Mouse (Mus musculus) CH12.LX (cell line): ENCODE data around the gene Dmd. TPM values are rescaled to one million over a fixed set of nuclear protein-coding genes. Genes with fewer than 3 reads are reported as not detected.

Source experiments
- DNase-seq: peaks from one replicate; pipeline ENCODE4 v3.0.0-alpha.2; 2013; ENCODE audit errors: extremely low read depth
- H3K27ac ChIP-seq: 2 replicates; pipeline ENCODE4 v1.5.1; 2012; ENCODE audit warnings: low read depth, mild to moderate bottlenecking, control low read depth, moderate library complexity; ENCODE audit not compliant: insufficient read depth
- H3K27me3 ChIP-seq: replicated peaks from 2 replicates; pipeline ENCODE3; 2012; ENCODE audit warnings: inconsistent platforms
- H3K36me3 ChIP-seq, 2 experiments: replicated peaks in 1 of 2; 2 replicates each; pipeline versions ENCODE3 to v1.6.1; 2012; ENCODE audit warnings: inconsistent platforms in 1 of 2, low read length in 1 of 2, mild to moderate bottlenecking in 1 of 2, mixed read lengths in 1 of 2, moderate library complexity in 1 of 2; ENCODE audit not compliant: control insufficient read depth in 1 of 2, insufficient read depth in 1 of 2
- H3K4me1 ChIP-seq, 2 experiments: 2 replicates each; pipeline ENCODE4 v1.6.1; 2012; ENCODE audit warnings: inconsistent platforms in 1 of 2, moderate library complexity in 1 of 2; ENCODE audit not compliant: insufficient read depth in 2 of 2, control insufficient read depth in 1 of 2
- H3K4me2 ChIP-seq: 2 replicates; pipeline ENCODE4 v1.6.1; 2012; ENCODE audit warnings: low read depth, mild to moderate bottlenecking, control low read depth; ENCODE audit not compliant: poor library complexity, insufficient read depth, severe bottlenecking
- H3K4me3 ChIP-seq, 3 experiments: fragments of 150-350 bp in 1 of 3; sonication (generic) in 1 of 3; replicated peaks in 1 of 3; 2 replicates each; pipeline versions ENCODE3 to v1.5.1; 2011 to 2012; ENCODE audit warnings: low read depth in 2 of 3, low read length in 2 of 3, mild to moderate bottlenecking in 2 of 3, moderate library complexity in 2 of 3, control low read depth in 1 of 3, improper control_type of control experiment in 1 of 3, inconsistent platforms in 1 of 3, mixed read lengths in 1 of 3; ENCODE audit not compliant: poor library complexity in 1 of 3
- H3K79me2 ChIP-seq: replicated peaks from 2 replicates; pipeline ENCODE4 v1.6.1; 2012; ENCODE audit warnings: mild to moderate bottlenecking, moderate library complexity; ENCODE audit not compliant: control insufficient read depth, poor library complexity, insufficient read depth, severe bottlenecking; ENCODE audit errors: extremely low read depth
- H3K9ac ChIP-seq: 2 replicates; pipeline ENCODE4 v1.6.1; 2012; ENCODE audit warnings: low read depth, mild to moderate bottlenecking, control low read depth, moderate library complexity; ENCODE audit not compliant: insufficient read depth
- H3K9me3 ChIP-seq: replicated peaks from 2 replicates; pipeline ENCODE3; 2012; ENCODE audit warnings: low read length, inconsistent platforms, mixed read lengths
- BHLHE40 ChIP-seq: IDR thresholded peaks from 2 replicates; pipeline ENCODE4 v1.6.1; 2011; ENCODE audit warnings: mild to moderate bottlenecking, low read depth, low read length, improper control_type of control experiment
- CHD1 ChIP-seq: IDR thresholded peaks from 2 replicates; pipeline ENCODE4 v1.6.1; 2012; ENCODE audit warnings: low read depth, low read length, improper control_type of control experiment, inconsistent platforms
- CTCF ChIP-seq, 2 experiments: IDR thresholded peaks in 1 of 2; conservative IDR thresholded peaks in 1 of 2; 2 replicates each; pipeline ENCODE4 v1.5.1; 2011 to 2012; ENCODE audit warnings: low read depth in 2 of 2, low read length in 2 of 2, improper control_type of control experiment in 1 of 2, inconsistent platforms in 1 of 2, mild to moderate bottlenecking in 1 of 2, moderate library complexity in 1 of 2
- E2F4 ChIP-seq: IDR thresholded peaks from 2 replicates; pipeline ENCODE4 v1.6.1; 2011; ENCODE audit warnings: low read depth, low read length, improper control_type of control experiment; ENCODE audit not compliant: insufficient replicate concordance
- ELF1 ChIP-seq: IDR thresholded peaks from 2 replicates; pipeline ENCODE4 v1.6.1; 2014; ENCODE audit warnings: low read depth, mild to moderate bottlenecking, inconsistent platforms, low read length, improper control_type of control experiment
- ETS1 ChIP-seq: conservative IDR thresholded peaks from 2 replicates; pipeline ENCODE4 v1.6.1; 2012; ENCODE audit warnings: low read depth, mild to moderate bottlenecking, inconsistent platforms, low read length, improper control_type of control experiment, moderate library complexity
- HCFC1 ChIP-seq: IDR thresholded peaks from 2 replicates; pipeline ENCODE4 v1.6.1; 2012; ENCODE audit warnings: low read depth, mild to moderate bottlenecking, inconsistent platforms, low read length, improper control_type of control experiment
- IRF4 ChIP-seq: IDR thresholded peaks from 2 replicates; pipeline ENCODE4 v1.6.1; 2014; ENCODE audit warnings: low read depth, mild to moderate bottlenecking, inconsistent platforms, low read length, improper control_type of control experiment
- JUN ChIP-seq: IDR thresholded peaks from 2 replicates; pipeline ENCODE4 v1.6.1; 2011; ENCODE audit warnings: low read depth, mild to moderate bottlenecking, low read length, improper control_type of control experiment, moderate library complexity; ENCODE audit not compliant: insufficient read depth
- JUND ChIP-seq: conservative IDR thresholded peaks from 2 replicates; pipeline ENCODE4 v1.6.1; 2011; ENCODE audit warnings: low read depth, low read length, improper control_type of control experiment
- MAZ ChIP-seq: IDR thresholded peaks from 2 replicates; pipeline ENCODE4 v1.6.1; 2012; ENCODE audit warnings: low read depth, mild to moderate bottlenecking, inconsistent platforms, low read length, improper control_type of control experiment, moderate library complexity
- MXI1 ChIP-seq: IDR thresholded peaks from 2 replicates; pipeline ENCODE4 v1.6.1; 2011; ENCODE audit warnings: mild to moderate bottlenecking, low read depth, low read length, improper control_type of control experiment
- MYC ChIP-seq: IDR thresholded peaks from 2 replicates; pipeline ENCODE4 v1.6.1; 2011; ENCODE audit warnings: low read depth, mild to moderate bottlenecking, improper control_type of control experiment, low read length
- NELFE ChIP-seq: IDR thresholded peaks from 2 replicates; pipeline ENCODE4 v1.6.1; 2011; ENCODE audit warnings: low read depth, low read length, improper control_type of control experiment
- NRF1 ChIP-seq: IDR thresholded peaks from 2 replicates; pipeline ENCODE4 v1.6.1; 2014; ENCODE audit warnings: low read depth, mild to moderate bottlenecking, inconsistent platforms, low read length, improper control_type of control experiment, moderate library complexity
- POLR2A ChIP-seq: IDR thresholded peaks from 2 replicates; pipeline ENCODE4 v1.6.1; 2011; ENCODE audit warnings: low read depth, mild to moderate bottlenecking, improper control_type of control experiment, low read length
- POLR2AphosphoS2 ChIP-seq: IDR thresholded peaks from 2 replicates; pipeline ENCODE4 v1.6.1; 2011; ENCODE audit warnings: low read depth, low read length, improper control_type of control experiment
- SIN3A ChIP-seq: IDR thresholded peaks from 2 replicates; pipeline ENCODE4 v1.6.1; 2012; ENCODE audit warnings: low read length, improper control_type of control experiment, inconsistent platforms
- SMC3 ChIP-seq: IDR thresholded peaks from 2 replicates; pipeline ENCODE4 v1.6.1; 2011; ENCODE audit warnings: low read depth, low read length, improper control_type of control experiment
- TCF12 ChIP-seq: IDR thresholded peaks from 2 replicates; pipeline ENCODE4 v1.6.1; 2014; ENCODE audit warnings: low read depth, mild to moderate bottlenecking, inconsistent platforms, low read length, improper control_type of control experiment
- UBTF ChIP-seq: IDR thresholded peaks from 2 replicates; pipeline ENCODE4 v1.6.1; 2012; ENCODE audit warnings: low read depth, mild to moderate bottlenecking, inconsistent platforms, low read length, improper control_type of control experiment, moderate library complexity
- USF1 ChIP-seq: IDR thresholded peaks from 2 replicates; pipeline ENCODE4 v1.6.1; 2014; ENCODE audit warnings: low read depth, mild to moderate bottlenecking, inconsistent platforms, low read length, improper control_type of control experiment
- USF2 ChIP-seq: conservative IDR thresholded peaks from 2 replicates; pipeline ENCODE4 v1.6.1; 2011; ENCODE audit warnings: low read depth, low read length, improper control_type of control experiment
- ZNF384 ChIP-seq: IDR thresholded peaks from 2 replicates; pipeline ENCODE4 v1.6.1; 2012; ENCODE audit warnings: low read depth, low read length, improper control_type of control experiment, inconsistent platforms
- dilution Hi-C: fragments of 300-500 bp; cut with MboI; formaldehyde crosslinking; loops from 2 replicates; pipeline ENCODE4 v1.14.3; 2020; ENCODE audit warnings: low sequenced_read_pairs; ENCODE audit not compliant: extremely low pct_unique_long_range_greater_than_20kb, extremely low pct_ligation_motif_present
- in situ Hi-C: fragments of 300-500 bp; cut with MboI; formaldehyde crosslinking; loops from 3 replicates; pipeline ENCODE4 v1.14.3; 2019; ENCODE audit warnings: low sequenced_read_pairs, low pct_ligation_motif_present, low pct_unique_long_range_greater_than_20kb, mixed read lengths
- polyA plus RNA-seq: library from polyadenylated mRNA; unstranded; fragments of >175 nt; gene quantifications from 2 replicates; pipeline ENCODE4 v1.2.1, GENCODE M21; 2012; ENCODE audit warnings: low read depth; ENCODE audit not compliant: insufficient read length
- total RNA-seq, 2 experiments: library from RNA; depleted of rRNA; stranded (reverse); fragments of 300-350 nt in 1 of 2; fragments of >200 nt in 1 of 2; gene quantifications; 2 replicates each; pipeline ENCODE4 v1.2.3; 2012 to 2014

Gene Dmd
- total and polyA plus RNA-seq, 3 experiments = 0.81 to 2.7 (median 2.1) TPM

DNA sequence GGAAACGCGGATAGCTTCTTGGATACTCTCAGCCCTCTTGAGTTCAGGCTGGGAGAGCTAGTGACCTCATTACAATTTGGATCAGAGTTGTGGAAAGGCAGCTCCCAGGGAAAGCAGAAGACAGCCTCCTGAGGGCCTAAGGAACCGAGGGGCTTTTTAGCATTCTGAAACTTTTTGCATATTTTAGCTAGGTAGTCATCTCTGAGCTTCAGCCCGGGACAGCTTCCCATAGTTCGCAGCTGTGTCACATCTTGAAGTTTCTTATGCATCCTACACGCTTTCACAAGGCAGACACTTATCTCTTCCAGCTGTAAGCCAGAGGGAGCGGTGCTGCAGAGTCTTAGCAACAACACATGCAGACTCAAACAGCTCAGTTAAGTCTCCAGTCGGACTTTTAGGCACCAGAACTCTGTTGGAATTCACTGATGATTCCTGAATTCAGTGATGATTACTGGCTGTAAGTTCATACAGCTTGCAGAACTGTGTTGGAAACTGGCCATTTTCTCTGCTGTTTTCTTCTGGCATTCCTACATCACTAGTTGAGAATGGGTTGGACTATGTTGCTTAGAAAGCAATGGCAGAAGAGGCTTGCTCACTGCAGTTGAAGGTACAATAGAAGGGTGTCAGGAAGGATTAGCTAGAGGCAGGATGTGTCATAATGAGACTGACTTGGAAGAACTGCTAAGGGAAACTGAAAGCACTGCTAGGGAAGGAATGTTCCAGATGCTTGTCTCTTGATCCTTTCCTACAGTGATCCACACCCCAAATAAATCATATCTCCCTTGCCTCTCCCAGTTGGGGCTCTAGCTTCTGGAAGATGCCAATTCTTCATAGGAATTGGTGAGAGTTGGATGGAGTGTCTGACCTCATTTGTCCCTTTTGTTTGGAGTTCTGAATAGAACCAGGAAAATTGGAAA, 2135.8 kb downstream of the Dmd start:
- dilution Hi-C loops = no loop called here
- in situ Hi-C loops = no loop called here
- H3K27me3 ChIP-seq = no peaks in the 10 kb centered on the region

GRCm38 (mm10) chrX:85089506-85089905, 2140.8 kb downstream of the Dmd start:
- H3K4me2 ChIP-seq = no peak overlapping the region
- H3K27me3 ChIP-seq = no peaks in the 10 kb centered on the region
- no peaks in the 10 kb centered on the region for H3K9me3 ChIP-seq
- TF ChIP-seq NRF1 (no peak), MXI1 (no peak), MAZ (no peak), CTCF (conservative IDR thresholded peaks at IDR 0.05 in 1 of 2, IDR thresholded peaks at IDR 0.05 in 1 of 2; ENCODE audit: low read depth in 2 of 2, low read length in 2 of 2) (no peak), BHLHE40 (no peak), JUN (no peak), E2F4 (no peak), ETS1 (no peak), ELF1 (no peak), JUND (no peak), UBTF (no peak), SIN3A (no peak), POLR2A (no peak), ZNF384 (no peak), NELFE (no peak), USF1 (no peak), IRF4 (no peak), POLR2AphosphoS2 (no peak), TCF12 (no peak), CHD1 (no peak)
- H3K4me3 ChIP-seq = no peak overlapping the region
- H3K4me1 ChIP-seq = peaks cover 0 to 4% of the 10 kb centered on the region in 2 experiments; a peak in 2 of 4 replicates
- H3K79me2 ChIP-seq = no peaks in the 10 kb centered on the region
- no peak overlapping the region for H3K27ac ChIP-seq
- no peaks in the 10 kb centered on the region for H3K36me3 ChIP-seq
- dilution Hi-C loops (no loop called here), in situ Hi-C loops (no loop called here)
- DNase-seq = no peak
- H3K9ac ChIP-seq = no peak overlapping the region

More for the DNA sequence above, 2135.8 kb downstream of the Dmd start:
- DNase-seq = no peak
- H3K4me2 ChIP-seq = no peak overlapping the region
- no peaks in the 10 kb centered on the region for H3K9me3 ChIP-seq
- no peak overlapping the region for H3K4me3 ChIP-seq
- H3K36me3 ChIP-seq = no peaks in the 10 kb centered on the region
- no peak for TF ChIP-seq JUND
- TF ChIP-seq E2F4 = no peak
- TF ChIP-seq HCFC1 = no peak
- no peak for TF ChIP-seq NELFE
- no peak for TF ChIP-seq NRF1
- TF ChIP-seq USF2 = no peak
- TF ChIP-seq MAZ = no peak
- TF ChIP-seq USF1 = no peak
- no peak for TF ChIP-seq MYC
- no peak for TF ChIP-seq SMC3
- no peak for TF ChIP-seq BHLHE40
- TF ChIP-seq UBTF = no peak
- TF ChIP-seq MXI1 = no peak
- no peak for TF ChIP-seq IRF4
- no peak overlapping the region for H3K27ac ChIP-seq
- H3K79me2 ChIP-seq = no peaks in the 10 kb centered on the region
- H3K9ac ChIP-seq = no peak overlapping the region
- H3K4me1 ChIP-seq = peaks cover 0 to 14% of the 10 kb centered on the region in 2 experiments; a peak in 2 of 4 replicates
